Mouse (Mus musculus) CD4-positive, CD25-positive, alpha-beta regulatory T cell, adult 2 months (primary cell): ENCODE measurements around the gene Eftud2.

Experiments
- DNase-seq: peaks from one replicate; pipeline ENCODE4 v3.0.0-alpha.2; 2012; ENCODE audit warnings: low read depth, low spot score

Gene Eftud2

DNA sequence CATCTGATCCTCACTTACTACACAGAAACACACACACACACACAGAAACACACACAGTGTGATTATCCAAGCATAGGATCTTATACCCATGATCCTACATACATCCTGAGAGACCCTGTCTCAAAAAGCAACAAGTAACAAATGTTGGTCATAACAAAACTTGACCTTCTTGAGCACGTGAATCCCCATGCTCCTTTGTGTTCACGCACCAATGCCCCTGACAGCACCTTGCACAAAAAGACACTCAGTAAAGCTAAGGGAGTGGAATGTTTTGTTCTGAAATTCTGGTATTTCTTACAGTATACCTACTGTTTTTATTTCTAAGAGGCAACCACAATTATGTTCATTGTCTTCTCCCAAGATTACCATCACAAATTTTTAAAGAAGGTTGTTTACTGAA lies 1.2 kb downstream of the Eftud2 start:
- DNase-seq, result no peak

GRCm38 (mm10) chr11:102874801-102875334 lies 5.9 kb downstream of the Eftud2 start:
- DNase-seq, result no peak

DNA sequence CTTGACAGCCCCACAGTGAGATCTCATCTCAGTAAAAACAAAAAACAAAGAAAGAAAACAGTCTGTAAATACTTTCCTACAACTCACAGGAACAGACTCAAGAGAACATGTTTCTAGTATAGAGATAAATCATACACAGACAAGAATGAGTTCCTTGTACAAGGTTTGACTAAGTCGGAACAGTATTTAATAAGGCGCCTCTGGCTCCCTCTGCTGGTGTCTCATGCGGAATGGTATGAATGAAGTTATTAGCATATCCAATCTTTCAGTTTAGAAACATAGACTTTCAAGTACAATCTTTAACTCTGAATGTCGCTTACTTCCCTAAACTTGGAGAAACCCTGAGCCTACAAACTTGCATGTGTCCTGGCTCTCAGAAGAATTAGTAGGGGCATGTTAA lies 16.5 kb downstream of the Eftud2 start:
- DNase-seq, result peak; percentile 72

- DNase-seq, result no peak
Measured at GRCm38 (mm10) chr11:102859933-102860332, 20.9 kb downstream of the Eftud2 start.

DNA sequence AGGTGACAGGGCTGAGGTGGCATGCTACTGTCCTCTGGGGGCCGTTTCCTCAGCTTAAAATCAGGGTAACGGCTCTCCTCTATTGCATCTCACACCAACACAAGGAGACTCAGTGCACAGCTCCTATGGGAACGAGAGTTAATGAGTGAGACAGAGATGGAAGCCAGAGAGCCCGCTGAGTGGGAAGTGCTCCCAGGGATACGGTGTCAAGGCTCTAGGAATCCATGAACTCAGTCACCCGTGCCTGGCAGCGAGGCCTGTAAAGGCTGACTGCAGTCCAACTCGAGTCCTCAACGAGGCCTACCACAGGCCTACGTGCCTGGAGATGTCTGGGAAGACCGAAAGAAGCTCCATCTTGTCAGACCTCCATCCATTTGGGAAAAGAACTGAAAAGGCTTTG lies 21.8 kb downstream of the Eftud2 start:
- DNase-seq, result no peak

- DNase-seq, result no peak
Measured at GRCm38 (mm10) chr11:102855941-102856340, 24.8 kb downstream of the Eftud2 start.

DNA sequence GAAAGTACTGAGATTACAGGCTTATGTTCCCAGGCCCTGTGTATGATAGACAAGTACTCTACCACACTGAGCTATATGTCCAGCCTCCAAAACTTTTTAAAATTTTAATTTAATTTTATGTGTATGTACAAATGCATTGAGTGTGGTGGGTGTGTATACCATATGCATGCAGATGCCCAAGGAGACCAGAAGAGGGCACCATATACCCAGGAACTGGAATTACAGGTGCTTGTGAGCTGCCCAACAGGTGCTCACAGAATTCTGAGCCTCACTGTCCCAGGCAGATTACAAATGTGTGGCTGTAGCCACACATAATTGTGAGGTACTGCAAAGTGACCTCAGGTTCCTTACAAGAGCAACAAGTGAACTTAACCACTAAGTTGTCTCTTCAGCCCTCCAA lies 27.0 kb downstream of the Eftud2 start:
- DNase-seq, result peak; percentile 10

DNA sequence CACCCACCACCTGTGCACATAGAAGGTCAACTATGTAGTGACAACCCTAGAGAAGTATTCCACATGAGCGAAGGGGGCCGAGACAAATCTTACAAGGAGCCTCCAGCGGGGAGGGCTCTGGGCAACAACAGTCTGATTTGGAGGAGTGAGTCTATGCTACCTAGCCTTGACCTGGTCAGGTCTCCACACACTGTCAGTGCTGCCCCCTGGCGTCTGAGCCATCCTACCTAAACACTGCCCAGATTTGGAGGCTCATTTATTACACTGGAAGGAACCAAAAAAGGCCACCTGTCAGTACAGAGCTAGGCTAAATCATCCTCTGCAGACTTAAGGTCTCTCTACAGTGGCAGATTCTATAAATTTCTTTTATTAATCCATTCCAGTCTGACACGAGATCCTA lies 28.9 kb downstream of the Eftud2 start:
- DNase-seq, result peak; percentile 49

GRCm38 (mm10) chr11:102845926-102846325 lies 34.9 kb downstream of the Eftud2 start:
- no peak for DNase-seq

DNA sequence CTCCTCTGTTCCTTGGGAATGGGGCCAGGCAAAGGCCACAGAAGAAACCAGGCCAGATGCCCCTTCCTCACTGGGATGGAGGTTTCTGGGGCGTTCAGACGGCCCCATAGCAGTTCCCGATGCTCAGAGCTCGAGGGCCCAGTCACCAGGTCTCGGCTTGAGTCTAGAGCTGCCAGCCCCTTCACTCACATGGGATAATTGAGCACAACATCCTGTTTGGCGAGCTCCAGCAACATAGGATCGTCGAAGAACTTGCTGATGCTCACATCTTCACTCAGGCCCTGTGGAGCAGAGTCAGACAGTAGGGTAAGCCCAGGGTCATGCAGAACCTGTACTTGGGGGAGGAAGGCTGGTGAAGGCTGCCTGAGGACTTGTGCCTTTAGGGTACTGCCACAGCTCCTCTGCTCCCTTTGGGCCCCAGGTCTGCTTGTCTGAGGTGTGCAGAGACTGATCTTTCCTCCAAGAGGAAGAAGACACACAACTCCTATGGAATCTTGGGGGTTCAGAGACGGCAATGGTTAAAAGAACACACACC lies 42.1 kb downstream of the Eftud2 start:
- no peak for DNase-seq

DNA sequence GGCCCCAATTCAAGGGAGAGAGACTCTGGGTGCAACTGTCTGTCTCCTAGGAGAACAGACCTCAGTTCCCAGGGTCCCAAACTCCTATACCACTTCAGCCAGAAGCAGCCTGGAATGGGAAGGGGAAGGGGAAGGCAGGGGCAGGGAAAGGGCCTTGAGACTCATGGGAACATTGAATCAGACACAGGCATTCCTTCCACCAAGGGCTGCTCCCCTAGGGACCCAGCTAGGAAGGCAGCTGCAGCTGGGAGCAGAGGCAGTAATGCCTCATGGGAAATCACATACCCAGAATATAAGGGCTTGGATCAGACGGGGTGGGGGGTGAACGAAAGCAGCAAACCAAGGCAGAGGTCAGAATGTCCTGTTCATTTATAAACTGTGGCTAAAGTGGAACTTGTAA lies 42.7 kb downstream of the Eftud2 start:
- no peak for DNase-seq

GRCm38 (mm10) chr11:102837385-102837784 lies 43.4 kb downstream of the Eftud2 start:
- no peak for DNase-seq

DNA sequence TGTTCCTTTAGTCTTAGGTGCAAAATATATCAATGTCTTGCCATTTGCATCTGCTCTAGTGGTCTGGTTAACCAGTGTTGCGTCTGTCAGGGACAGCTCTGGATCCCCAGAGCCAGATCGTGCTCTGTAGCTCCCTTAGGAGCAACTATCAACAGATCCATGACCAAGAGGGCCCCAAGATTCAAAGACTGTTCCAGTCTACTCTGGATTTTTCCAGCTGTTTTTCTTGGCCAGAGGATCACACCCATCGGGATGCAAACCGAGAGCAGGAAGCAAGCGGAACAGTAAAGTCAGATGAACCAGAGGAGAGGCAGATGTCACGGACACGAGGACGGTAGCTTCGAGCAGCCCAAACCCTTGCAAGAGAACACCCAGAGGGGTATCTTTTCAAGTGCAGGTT lies 44.6 kb downstream of the Eftud2 start:
- DNase-seq, result no peak

DNA sequence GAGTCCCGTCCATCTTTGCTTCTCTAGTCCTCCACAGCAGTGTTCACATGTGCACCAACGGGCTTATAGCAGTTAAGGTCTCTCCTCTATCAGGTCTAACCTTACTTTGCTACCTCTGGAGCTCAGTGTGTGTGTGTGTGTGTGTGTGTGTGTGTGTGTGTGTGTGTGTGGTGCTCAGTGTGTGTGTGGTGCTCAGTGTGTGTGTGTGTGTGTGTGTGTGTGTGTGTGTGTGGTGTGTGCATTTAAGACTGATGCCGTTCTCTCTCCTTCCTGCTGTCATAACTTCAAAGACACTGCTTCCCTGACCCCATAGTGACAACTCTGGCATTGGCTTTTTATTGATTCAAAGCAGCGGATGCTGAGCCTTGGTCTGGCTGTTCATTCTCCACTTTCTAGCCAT lies 45.2 kb downstream of the Eftud2 start, which contains the start of gene Higd1b:
Gene Higd1b (plus strand): TSS at position 301 of the 400 bp plus-strand sequence.
- DNase-seq, result no peak

- no peak for DNase-seq
Measured at GRCm38 (mm10) chr11:102834219-102834618, 46.6 kb downstream of the Eftud2 start.

DNA sequence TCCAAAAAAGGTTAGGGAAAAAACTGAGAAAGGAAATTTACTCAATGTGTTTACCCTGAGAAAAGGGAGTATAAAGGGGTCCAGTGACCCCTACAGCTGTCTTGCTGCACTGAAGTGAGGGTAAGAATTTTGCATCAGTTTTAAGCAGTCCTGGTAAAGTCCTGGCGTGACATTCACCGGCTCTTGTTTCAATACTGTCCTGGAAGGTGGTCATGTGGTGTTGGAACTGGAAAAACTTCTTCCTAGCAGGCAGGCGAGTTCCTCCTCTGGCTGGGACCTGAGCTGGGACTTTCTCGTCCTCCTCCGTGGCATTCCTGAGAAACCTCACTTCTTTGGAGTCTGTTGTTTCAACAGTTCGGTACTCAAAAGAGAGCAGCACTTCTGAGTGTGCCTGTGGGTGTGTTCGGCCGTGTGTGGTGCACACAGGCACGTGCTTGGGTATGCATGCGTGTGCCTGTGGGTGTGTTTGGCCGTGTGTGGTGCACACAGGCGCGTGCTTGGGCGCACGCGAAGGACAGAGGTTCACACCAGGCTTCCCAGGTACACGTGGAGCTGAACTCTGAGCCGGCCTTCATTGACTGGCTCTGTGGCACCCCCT lies 48.0 kb downstream of the Eftud2 start:
- no peak for DNase-seq

DNA sequence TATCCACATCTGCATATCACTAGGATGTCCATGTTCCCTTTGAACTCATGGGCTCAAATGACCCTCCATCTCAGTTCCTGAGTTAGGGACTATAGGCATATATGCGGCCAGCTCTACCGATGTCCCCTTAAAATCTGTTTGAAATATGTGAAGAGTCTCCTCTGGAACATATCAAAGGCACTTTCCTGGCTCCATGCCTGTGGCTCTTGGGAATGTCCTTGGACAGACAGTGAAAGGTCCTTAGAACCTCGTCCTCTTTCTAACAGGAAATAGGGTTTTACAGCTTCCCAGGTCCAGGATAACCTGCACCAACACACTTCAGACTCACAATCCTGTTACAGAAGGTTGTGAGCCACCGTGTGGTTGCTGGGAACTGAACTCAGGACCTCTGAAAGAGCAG lies 50.5 kb downstream of the Eftud2 start:
- DNase-seq, result no peak

DNA sequence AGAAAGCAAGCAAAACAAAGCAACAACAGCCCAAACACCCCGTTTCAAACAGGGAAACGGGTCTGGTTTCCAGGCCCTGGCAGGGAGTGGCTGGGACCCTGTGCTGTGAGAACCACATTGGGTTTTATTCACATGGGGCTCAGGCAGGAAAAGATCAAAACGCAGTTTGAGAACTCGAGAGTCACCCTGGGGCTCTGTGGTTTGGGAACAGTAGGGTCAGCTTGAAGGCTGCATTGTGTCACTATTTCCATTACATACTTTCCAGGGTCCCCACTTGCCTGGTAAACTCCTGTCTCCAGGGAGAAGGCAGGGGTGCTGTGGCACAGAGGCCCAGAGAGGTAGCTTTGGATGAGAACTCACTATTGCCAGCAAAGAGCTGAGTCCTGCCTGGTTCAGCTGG lies 53.7 kb downstream of the Eftud2 start:
- no peak for DNase-seq

- DNase-seq, result no peak
Measured at GRCm38 (mm10) chr11:102826476-102826875, 54.3 kb downstream of the Eftud2 start.

DNA sequence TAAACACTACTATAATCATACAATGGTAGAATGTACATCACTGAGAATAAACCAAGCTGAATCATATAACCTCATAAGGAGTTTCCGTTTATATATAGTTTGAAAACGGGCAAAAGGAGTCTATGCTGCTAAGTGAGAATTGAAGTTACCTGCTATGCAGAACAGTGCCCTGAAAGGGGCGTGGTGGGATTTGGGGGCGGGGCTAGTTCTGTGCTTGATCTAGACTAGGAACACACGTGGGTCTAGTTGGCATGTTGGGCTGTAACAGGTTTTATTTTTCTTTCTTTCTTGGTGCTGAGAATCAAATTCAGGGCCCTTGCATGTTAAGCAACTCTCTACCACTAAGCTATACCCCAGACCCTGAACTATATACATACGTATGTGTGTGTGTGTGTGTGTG lies 59.6 kb downstream of the Eftud2 start:
- DNase-seq, result peak; percentile 38

GRCm38 (mm10) chr11:102820432-102820831 lies 60.4 kb downstream of the Eftud2 start:
- peak; percentile 9 for DNase-seq

DNA sequence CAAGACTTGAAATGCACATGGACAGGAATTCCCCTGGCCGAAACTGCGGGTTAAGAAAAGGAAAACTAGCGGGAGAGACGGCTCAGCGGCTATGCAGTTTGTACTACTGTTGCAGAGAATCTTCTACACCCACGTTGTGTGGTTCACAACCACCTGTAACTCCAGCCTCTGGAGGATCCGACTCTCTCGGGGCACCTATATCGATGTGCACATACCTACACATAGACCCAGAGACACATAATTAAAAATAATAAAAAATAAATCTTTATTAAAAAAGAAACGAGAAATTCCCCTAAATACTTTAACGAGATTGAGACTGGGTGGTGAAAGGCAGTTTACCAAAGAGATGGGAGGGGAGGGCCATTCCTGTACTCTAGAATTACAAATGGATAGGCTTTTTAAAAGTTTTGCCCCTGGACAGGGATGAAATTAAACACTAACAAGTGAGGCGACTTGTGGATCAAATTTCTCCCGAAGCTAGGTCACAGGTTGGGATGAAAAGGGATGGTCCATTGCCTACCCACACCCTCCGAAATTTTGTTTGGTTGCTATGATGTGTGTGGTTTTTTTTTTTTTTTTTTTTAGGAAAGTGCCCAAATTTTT lies 60.9 kb downstream of the Eftud2 start:
- no peak for DNase-seq
